Mouse (Mus musculus): ENCODE results near the gene Nfasc.

Nfasc gene

DNA sequence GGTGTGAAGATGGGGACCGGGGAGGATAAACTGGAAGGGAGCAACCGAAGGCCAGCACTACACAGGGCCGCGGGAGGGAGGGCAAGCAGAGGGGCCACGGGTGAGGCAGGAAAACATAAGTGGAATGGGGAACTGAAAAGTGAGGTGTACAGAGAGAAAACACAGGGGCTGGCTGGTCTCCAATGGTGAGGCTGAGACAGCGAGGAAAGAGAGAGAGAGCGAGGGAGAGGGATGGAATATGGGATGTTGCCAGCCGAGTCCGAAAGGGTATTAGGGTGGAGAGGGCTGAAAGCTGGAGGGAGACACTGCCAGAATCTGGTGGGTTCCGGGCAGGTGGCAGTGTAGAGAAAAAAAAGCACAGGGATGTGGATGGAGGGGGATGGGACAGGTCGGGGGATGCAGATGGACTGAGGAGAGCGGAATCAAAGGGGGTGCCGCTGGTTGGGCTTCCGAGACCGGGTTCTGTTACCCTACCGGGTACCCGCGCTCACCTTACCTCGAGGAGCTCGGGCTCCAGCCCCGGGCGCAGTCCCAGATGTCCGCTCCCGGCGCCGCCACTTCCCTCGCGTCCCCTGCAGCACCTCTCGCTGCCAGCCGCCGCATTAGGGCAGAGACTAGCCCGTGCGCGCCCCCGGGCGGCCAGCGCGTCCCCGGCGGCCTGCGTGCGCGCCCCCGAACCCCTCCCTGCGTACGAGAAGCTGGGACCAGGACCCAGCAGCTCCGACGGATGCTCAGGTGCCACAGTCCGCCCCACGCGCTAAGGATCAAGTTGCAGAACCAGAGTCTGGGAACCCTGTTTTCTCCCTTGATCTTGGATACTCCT, at the start of gene Nfasc:
TSS of gene Nfasc (minus strand) at position 623 of the 823 bp plus-strand sequence.
- no peak for DNase-seq (ENCODE audit: low spot score)

DNA sequence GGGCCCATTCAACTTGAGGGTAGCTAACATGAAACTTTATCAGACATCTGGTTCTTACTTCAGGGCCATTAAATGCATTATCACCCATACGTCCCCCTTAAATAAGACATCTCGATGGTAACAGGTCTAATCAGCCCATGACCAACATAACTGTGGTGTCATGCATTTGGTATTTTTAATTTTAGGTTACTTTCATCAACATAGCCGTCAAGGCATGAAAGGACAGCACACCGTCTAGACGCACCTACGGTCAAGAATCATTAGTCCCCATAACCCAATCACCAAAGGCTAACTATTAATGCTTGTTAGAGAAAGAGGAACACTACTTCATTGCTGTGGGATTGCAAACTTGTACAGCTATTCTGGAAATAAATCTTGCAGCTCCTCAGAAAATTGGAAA, 49.5 kb upstream of the Nfasc start:
- no peak for DNase-seq (ENCODE audit: low spot score)

GRCm38 (mm10) chr1:132786866-132787265, 45.3 kb upstream of the Nfasc start:
- DNase-seq (ENCODE audit: low spot score) = no peak

GRCm38 (mm10) chr1:132781607-132782445, 40.2 kb upstream of the Nfasc start:
- no peak for DNase-seq (ENCODE audit: low spot score)

DNA sequence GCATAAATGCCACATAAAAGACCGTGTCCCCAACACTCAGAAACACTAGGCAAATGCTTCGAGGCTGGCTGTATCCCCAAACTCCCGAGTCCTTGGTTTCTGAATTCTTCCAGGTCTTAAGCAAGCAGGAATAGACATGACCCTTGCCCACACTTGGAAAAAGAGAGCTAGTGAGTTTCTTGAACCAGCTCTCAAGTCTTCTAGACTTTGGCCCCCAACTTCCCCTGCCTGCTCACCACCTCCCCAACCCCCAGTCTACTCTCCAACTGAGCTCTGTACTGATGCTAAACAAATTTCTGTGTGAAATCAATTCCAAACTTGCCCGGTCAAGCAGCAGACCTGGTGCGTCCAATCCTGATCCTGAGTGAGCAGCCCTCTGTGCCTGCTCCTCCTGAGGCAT, 39.4 kb upstream of the Nfasc start:
- no peak for DNase-seq (ENCODE audit: low spot score)

DNA sequence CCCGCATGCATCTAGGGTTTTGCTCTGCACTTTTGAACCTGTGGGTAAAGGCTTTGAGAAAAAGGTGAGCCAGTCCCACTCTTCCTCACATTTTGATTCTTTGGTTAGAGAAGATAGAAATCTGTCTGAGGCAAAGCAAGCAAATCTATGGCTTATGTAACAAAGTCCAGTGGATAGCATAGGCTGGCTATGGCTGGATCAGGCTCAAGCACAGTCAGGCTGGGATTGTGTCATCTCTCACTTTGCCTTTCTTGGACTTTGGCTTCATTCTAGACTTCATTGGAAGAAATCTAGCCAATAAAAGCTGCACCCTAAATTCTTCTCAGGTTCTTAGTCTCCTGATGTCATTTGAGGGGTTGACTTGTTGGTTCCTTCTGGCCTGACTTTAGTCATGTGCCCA, 38.7 kb upstream of the Nfasc start:
- no peak for DNase-seq (ENCODE audit: low spot score)

DNA sequence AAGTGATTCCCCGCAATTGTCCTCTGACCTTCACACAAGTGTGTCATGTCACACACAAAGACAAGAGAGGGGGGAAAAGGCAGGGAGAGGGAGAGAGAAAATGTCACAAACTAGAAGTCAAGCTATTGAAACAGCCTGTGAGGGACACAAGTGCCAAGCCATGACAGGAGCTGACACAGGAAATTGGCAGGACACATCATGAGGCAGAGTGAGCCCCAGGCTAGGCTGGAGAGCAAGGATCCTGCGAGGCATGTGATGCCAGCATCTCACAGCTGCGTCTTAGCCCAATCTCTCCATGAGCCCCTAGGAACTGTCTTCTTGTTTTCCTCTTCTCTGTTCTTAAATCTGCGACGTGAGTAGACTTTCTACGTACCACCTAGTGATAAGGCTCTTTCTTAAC, 33.4 kb upstream of the Nfasc start:
- no peak for DNase-seq (ENCODE audit: low spot score)

- DNase-seq (ENCODE audit: low spot score) = no peak
These were observed 29.8 kb upstream of the Nfasc start for GRCm38 (mm10) chr1:132771377-132771776.

- DNase-seq (ENCODE audit: low spot score) = no peak
These were observed 28.0 kb upstream of the Nfasc start for GRCm38 (mm10) chr1:132769559-132769958.

DNA sequence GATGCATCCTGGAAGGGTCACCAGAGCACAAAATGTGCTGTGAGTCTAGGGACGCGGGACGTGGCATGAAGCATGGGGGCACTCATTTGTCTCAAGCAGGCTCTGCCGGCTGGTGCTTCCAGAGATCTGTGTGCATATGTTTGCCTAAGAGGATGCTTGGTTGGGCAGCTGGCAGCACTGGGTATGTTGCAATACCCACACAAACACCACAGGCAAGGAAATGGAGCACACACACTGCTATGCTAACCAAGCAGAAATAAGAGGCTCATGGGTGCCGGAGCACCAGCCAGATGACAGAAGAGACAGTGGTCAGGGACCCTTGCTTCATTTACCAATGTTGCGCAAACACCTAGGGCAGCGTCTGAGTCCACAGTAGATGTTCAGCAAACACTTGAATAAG, 25.8 kb upstream of the Nfasc start:
- no peak for DNase-seq (ENCODE audit: low spot score)

DNA sequence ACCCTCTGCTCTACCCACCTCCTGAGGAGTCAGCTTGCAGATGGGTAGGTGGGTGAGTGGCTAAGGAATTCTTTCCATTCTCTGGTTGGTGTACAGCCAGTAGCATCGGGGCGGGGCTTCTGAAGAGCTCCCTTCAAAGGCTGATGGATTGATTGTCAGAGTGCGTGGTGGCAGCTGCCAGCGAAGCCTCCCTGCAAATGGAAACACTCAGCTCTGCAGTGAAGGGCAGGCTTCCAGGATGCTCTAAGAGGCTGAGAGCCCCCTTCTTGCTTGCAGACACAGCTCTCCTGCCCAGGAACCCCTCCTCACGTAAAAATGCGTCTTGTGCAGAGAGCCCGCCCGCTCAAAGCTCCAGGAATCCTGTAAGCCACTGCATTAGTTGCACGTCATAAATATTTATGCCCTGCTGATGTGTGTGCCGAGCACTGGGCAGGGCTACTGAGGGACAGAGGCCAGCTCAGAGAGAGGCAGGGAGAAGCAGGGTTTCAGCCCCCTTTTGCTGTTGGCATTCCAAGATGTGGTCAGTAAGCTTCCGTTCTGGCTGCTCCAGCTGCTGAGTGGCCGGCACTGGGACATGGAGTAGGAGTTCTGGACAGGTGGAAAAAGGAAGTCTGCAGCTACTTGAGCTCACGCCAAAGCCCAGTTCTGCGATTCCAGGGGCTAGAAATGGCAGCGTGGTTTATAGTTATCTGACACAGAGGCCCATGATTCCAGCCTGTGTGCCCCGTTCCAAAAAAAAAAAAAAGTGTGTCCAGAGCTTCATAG, 24.5 kb upstream of the Nfasc start:
- no peak for DNase-seq (ENCODE audit: low spot score)

GRCm38 (mm10) chr1:132765222-132765621, 23.6 kb upstream of the Nfasc start:
- DNase-seq (ENCODE audit: low spot score) = no peak

DNA sequence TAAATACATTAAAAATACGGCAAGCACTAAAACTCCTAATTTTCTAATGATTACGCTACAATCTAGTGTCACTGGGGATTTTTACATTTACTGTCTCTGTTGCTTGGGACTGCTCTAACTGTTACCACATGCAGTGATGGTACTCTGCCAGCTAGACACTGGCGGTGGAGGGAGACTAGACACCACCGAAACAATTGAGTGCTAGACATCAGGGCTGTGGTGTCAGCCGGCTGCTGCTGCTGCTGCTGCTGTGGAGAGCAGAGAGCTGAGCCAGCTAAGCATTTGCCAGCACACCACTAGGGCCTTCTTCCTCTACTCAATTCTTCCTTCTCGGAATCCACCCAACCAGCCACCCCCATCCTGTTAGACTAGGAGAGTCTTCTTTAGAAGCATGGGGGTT, 17.8 kb upstream of the Nfasc start:
- DNase-seq (ENCODE audit: low spot score) = no peak

- no peak for DNase-seq (ENCODE audit: low spot score)
These were observed 17.2 kb upstream of the Nfasc start for GRCm38 (mm10) chr1:132758656-132759370.

DNA sequence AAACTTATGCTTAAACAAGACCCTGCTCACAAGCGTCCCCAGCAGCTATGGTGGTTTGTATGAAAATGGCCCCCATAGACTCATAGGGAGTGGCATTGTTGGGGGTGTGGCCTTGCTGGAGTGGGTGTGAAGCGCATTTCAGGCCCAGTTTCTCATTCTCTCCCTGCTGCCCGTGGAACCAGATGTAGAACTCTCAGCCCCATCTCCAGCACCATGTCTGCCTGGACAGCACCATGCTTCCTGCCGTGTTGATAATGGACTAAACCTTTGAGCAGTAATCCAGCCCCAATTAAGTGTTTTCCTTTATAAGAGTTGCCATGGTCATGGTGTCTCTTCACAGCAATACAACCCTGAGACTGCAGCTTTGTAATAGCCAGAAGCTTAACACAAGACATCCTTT, 13.6 kb upstream of the Nfasc start:
- DNase-seq (ENCODE audit: low spot score) = no peak

- DNase-seq (ENCODE audit: low spot score) = no peak
These were observed 7.8 kb upstream of the Nfasc start for GRCm38 (mm10) chr1:132749217-132749884.

- no peak for DNase-seq (ENCODE audit: low spot score)
These were observed 4.7 kb upstream of the Nfasc start for GRCm38 (mm10) chr1:132746302-132746701.

DNA sequence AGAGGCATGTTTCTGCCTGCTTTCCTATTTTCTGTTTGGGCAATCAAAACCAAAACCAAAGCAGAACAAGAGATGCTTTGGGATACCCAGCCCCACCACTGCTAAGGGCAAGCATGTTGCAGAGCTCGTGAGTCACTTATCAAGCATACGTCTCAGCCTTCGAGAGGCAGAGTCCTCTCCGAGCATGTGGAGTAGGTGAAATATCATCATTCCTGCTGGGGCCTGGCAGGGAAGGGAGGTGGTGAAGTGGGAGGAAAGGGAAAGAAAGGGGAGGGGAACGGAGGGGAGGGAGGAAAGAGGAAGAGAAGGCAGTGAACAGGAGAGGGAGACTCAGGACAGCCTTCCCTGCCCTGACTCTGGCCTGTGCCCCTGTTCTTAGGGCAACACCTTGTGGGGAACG, 4.0 kb upstream of the Nfasc start:
- no peak for DNase-seq (ENCODE audit: low spot score)

GRCm38 (mm10) chr1:132739077-132739521, 2.5 kb downstream of the Nfasc start:
- no peak for DNase-seq (ENCODE audit: low spot score)

DNA sequence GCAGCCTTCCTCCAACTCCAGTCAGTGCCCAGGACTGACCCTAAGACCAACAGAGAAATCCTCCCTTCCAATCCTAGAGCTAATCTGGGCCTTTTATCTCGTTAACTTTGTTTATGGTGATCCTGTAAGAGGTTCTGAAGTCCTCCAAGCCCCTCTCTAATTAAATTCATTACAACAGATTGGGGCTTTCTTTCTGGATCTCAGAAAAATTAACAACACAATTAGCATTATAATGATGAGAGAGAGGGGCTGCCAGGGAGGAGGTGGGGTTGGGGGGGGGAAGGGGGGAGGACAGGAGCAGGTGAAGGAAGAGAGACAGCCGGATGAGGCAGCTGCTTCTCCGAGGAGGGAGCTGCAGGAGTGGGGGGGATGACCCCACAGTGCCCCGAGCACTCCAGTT, 5.4 kb downstream of the Nfasc start:
- no peak for DNase-seq (ENCODE audit: low spot score)

DNA sequence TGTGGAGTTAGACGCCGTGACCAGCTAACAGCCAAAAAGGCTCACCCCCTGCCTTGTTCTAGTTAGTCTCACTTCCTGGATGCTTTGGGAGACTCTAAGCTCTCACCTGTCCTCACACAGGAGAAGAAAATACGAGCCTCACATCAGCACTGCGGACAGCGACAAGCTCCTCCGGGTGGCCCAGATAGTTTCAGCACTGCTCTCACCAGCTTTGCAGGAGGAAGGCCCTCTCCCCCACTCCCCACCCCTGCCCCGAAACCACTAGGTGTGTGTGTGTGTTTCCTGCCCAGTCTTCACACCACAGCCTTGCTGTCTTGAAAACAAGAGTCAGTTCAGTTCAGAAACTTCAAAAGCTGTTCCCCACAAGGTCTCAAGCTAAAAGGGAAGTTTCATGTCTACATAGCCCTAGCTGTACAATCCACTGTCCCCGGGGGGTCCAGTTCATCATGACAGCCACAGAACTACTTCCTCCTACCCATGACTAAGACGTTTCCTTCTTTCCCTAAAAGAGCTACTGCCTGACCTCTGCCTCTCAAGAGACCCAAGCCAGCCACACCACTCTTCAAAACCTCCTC, 7.6 kb downstream of the Nfasc start:
- no peak for DNase-seq (ENCODE audit: low spot score)

All from T-cell, adult 2 months (primary cell).